Mouse (Mus musculus) lung, postnatal 0 days (tissue): ENCODE results near the gene Usp29. TPM values are rescaled to one million over a fixed set of nuclear protein-coding genes. Genes with fewer than 3 reads are reported as not detected.
A peak's percentile ranks its signal among the peaks of the same experiment; 100 is the strongest.
"Not testable (repeated sequence)": the region's sequence is repeated elsewhere in the genome, so short reads cannot be mapped to it uniquely, and the experiment has no call there.

Experiments used
- ATAC-seq: fragments of 200-750 bp; cut with Nextera tagmentation; 2 replicates; pipeline ENCODE4 v1.8.0; 2017; ENCODE audit warnings: moderate library complexity
- DNase-seq: peaks from one replicate; pipeline ENCODE4 v3.0.0-alpha.2; 2016; ENCODE audit warnings: low spot score
- H3K27ac ChIP-seq: fragments of 300-500 bp; sonication (generic); 2 replicates; pipeline ENCODE4 v1.5.1; 2014; ENCODE audit warnings: antibody characterized with exemption, mild to moderate bottlenecking, low read length, mixed read lengths
- H3K27me3 ChIP-seq: fragments of 300-500 bp; sonication (generic); replicated peaks from 2 replicates; pipeline ENCODE4 v1.6.1; 2014; ENCODE audit warnings: low read length, mixed read lengths; ENCODE audit not compliant: insufficient read depth
- H3K36me3 ChIP-seq: fragments of 300-500 bp; sonication (generic); 2 replicates; pipeline ENCODE4 v1.6.1; 2014; ENCODE audit warnings: low read length, mixed read lengths; ENCODE audit not compliant: insufficient read depth
- H3K4me1 ChIP-seq: fragments of 300-500 bp; sonication (generic); 2 replicates; pipeline ENCODE4 v1.6.1; 2014; ENCODE audit warnings: antibody characterized with exemption, low read depth, low read length, mixed read lengths; ENCODE audit not compliant: insufficient read depth
- H3K4me2 ChIP-seq: fragments of 300-500 bp; sonication (generic); replicated peaks from 2 replicates; pipeline ENCODE4 v1.6.1; 2014; ENCODE audit warnings: low read depth, mild to moderate bottlenecking, low read length, moderate library complexity, mixed read lengths
- H3K4me3 ChIP-seq: fragments of 300-500 bp; sonication (generic); 2 replicates; pipeline ENCODE4 v1.5.1; 2014; ENCODE audit warnings: low read depth, low read length
- H3K9ac ChIP-seq: fragments of 300-500 bp; sonication (generic); replicated peaks from 2 replicates; pipeline ENCODE4 v1.6.1; 2014; ENCODE audit warnings: low read depth, mild to moderate bottlenecking
- H3K9me3 ChIP-seq: fragments of 300-500 bp; sonication (generic); 2 replicates; pipeline ENCODE4 v1.6.1; 2016; ENCODE audit warnings: low read length, mixed read lengths
- CTCF ChIP-seq: IDR thresholded peaks from 2 replicates; pipeline ENCODE4 v1.5.1; 2016; ENCODE audit warnings: antibody characterized with exemption, mild to moderate bottlenecking
- EP300 ChIP-seq: IDR thresholded peaks from 2 replicates; pipeline ENCODE4 v1.6.1; 2016; ENCODE audit warnings: antibody characterized with exemption, mild to moderate bottlenecking, control low read depth
- WGBS: fragments of 180-500 bp; shearing (Covaris S2); extraction: QIAGEN DNeasy Blood & Tissue Kit; methylation state at CpG from one replicate; pipeline ENCODE4 v1.1.7; 2014; 5-methylcytosine and 5-hydroxymethylcytosine counted together
- polyA plus RNA-seq: library from polyadenylated mRNA; unstranded; fragments of >200 nt; fragmentation: Nextera tagmentation; extraction: Ambion mirVana; gene quantifications from 2 replicates; pipeline ENCODE4 v1.2.1, GENCODE M21; 2015

The Usp29 gene
- polyA plus RNA-seq, 1 experiment from 2014 or later: 1.1 TPM

- Histone ChIP-seq H3K9me3 (no peaks in the 10 kb centered on the region), H3K9ac (no peak overlapping the region), H3K27ac (no peak overlapping the region), H3K4me3 (no peak overlapping the region), H3K4me1 (no peaks in the 10 kb centered on the region), H3K4me2 (no peak overlapping the region), H3K36me3 (no peaks in the 10 kb centered on the region), H3K27me3 (no peaks in the 10 kb centered on the region)
- DNase-seq: no peak
- TF ChIP-seq EP300 (no peak), CTCF (no peak)
- 67% methylated on average over 4 of the region's 4 CpGs for WGBS
- no peak for ATAC-seq
Measured at GRCm38 (mm10) chr7:6756777-6757291, 26.5 kb downstream of the Usp29 start.

GRCm38 (mm10) chr7:6759698-6760097 lies 29.3 kb downstream of the Usp29 start:
- H3K4me2 ChIP-seq: no peak overlapping the region
- no peak for TF ChIP-seq EP300
- TF ChIP-seq CTCF: no peak
- no peak overlapping the region for H3K27ac ChIP-seq
- no peak for DNase-seq
- H3K9ac ChIP-seq: no peak overlapping the region
- no peaks in the 10 kb centered on the region for H3K36me3 ChIP-seq
- H3K4me3 ChIP-seq: no peak overlapping the region
- no peak for ATAC-seq
- H3K9me3 ChIP-seq: no peaks in the 10 kb centered on the region
- no peaks in the 10 kb centered on the region for H3K4me1 ChIP-seq
- 77% methylated on average over 12 of the region's 12 CpGs for WGBS
- no peaks in the 10 kb centered on the region for H3K27me3 ChIP-seq

GRCm38 (mm10) chr7:6760170-6760569 lies 29.8 kb downstream of the Usp29 start:
- no peak overlapping the region for H3K4me3 ChIP-seq
- H3K27me3 ChIP-seq: no peaks in the 10 kb centered on the region
- WGBS: 72% methylated on average over 6 of the region's 6 CpGs
- H3K36me3 ChIP-seq: no peaks in the 10 kb centered on the region
- no peak overlapping the region for H3K27ac ChIP-seq
- ATAC-seq (no peak), DNase-seq (no peak)
- TF ChIP-seq CTCF (no peak), EP300 (no peak)
- H3K4me2 ChIP-seq: no peak overlapping the region
- H3K9ac ChIP-seq: no peak overlapping the region
- no peaks in the 10 kb centered on the region for H3K9me3 ChIP-seq
- no peaks in the 10 kb centered on the region for H3K4me1 ChIP-seq

GRCm38 (mm10) chr7:6765240-6765639 lies 34.9 kb downstream of the Usp29 start:
- ATAC-seq (peak; percentile 32; the same call in 1 of the 2 replicates), DNase-seq (peak; percentile 28)
- WGBS: 41% methylated on average over 5 of the region's 5 CpGs
- H3K4me3 ChIP-seq: no peak overlapping the region
- no peak for TF ChIP-seq EP300
- no peak for TF ChIP-seq CTCF
- H3K27me3 ChIP-seq: no peaks in the 10 kb centered on the region
- H3K27ac ChIP-seq: no peak overlapping the region
- H3K9me3 ChIP-seq: no peaks in the 10 kb centered on the region
- no peaks in the 10 kb centered on the region for H3K4me1 ChIP-seq
- no peaks in the 10 kb centered on the region for H3K36me3 ChIP-seq
- H3K4me2 ChIP-seq: no peak overlapping the region
- H3K9ac ChIP-seq: no peak overlapping the region

- H3K4me3 ChIP-seq: no peak overlapping the region
- H3K4me2 ChIP-seq: no peak overlapping the region
- H3K36me3 ChIP-seq: no peaks in the 10 kb centered on the region
- no peak for TF ChIP-seq CTCF
- TF ChIP-seq EP300: no peak
- peak; percentile 57 for ATAC-seq
- H3K9ac ChIP-seq: no peak overlapping the region
- H3K9me3 ChIP-seq: no peaks in the 10 kb centered on the region
- H3K27ac ChIP-seq: no peak overlapping the region; the same call in 1 of the 2 replicates
- WGBS: 4% methylated on average over 8 of the region's 8 CpGs
- no peaks in the 10 kb centered on the region for H3K27me3 ChIP-seq
- no peaks in the 10 kb centered on the region for H3K4me1 ChIP-seq
- DNase-seq: no peak
Measured at GRCm38 (mm10) chr7:6770286-6770685, 39.9 kb downstream of the Usp29 start.

- not testable (repeated sequence) for H3K4me2 ChIP-seq
- 49% methylated on average over 11 of the region's 11 CpGs for WGBS
Measured at GRCm38 (mm10) chr7:6773865-6774413, 43.6 kb downstream of the Usp29 start.

More at GRCm38 (mm10) chr7:6773865-6774413, 43.6 kb downstream of the Usp29 start:
- peaks cover 17% of the 10 kb centered on the region; the same call in 1 of the 2 replicates for H3K4me1 ChIP-seq
- H3K9ac ChIP-seq, H3K36me3 ChIP-seq, H3K9me3 ChIP-seq, ATAC-seq, DNase-seq, H3K27ac ChIP-seq, H3K27me3 ChIP-seq, H3K4me3 ChIP-seq: not testable (repeated sequence)
